In genomic region chr16:58421696-58422354, GRCm38 (mm10) we compare ENCODE assay signal across 9 mouse cellular contexts. TPM values are rescaled to one million over a fixed set of nuclear protein-coding genes. Genes with fewer than 3 reads are reported as not detected.
DNase-seq lines count a peak whose midpoint lies in the region; ATAC-seq and TF ChIP-seq lines count a peak whose summit lies in the region.
"Had no signal": no experiment of that assay in that cellular context is flagged by ENCODE, and none has a peak within 500 bp of the region (broad histone marks: within the 10 kb centered on the region; RNA-seq: fewer than 3 reads in every experiment).

No protein-coding gene starts in this region.

- TF ChIP-seq CTCF in heart, postnatal 0 days (IDR thresholded peaks at IDR 0.05; ENCODE audit: low read depth), result no peak
- TF ChIP-seq CTCF in thymus, adult 2 months (IDR thresholded peaks at IDR 0.05; ENCODE audit: borderline replicate concordance, control insufficient read depth, extremely low read depth, insufficient read depth, low read length, poor library complexity), result no peak

- ATAC-seq in heart, postnatal 0 days (ENCODE audit: insufficient read depth, low read depth), result peak; percentile 86

- no peak overlapping the region for H3K4me3 ChIP-seq in heart, postnatal 0 days (ENCODE audit: low read depth, low read length)
- no peak overlapping the region for H3K4me3 ChIP-seq in thymus, adult 2 months (ENCODE audit: control insufficient read depth, insufficient read depth, low read length)
- H3K4me3 ChIP-seq: embryonic facial prominence, embryonic 12.5 days had no signal

- 0 out of 2 replicates have a peak overlapping the region, but pooled peaks have one; percentile 3 for H3K4me2 ChIP-seq in heart, postnatal 0 days (ENCODE audit: low read depth, low read length)
- H3K4me2 ChIP-seq: embryonic facial prominence, embryonic 12.5 days had no signal

- DNase-seq in layer of hippocampus, adult 18-20 months (ENCODE audit: low spot score in 2 of 2), result peak; percentile 19 to 67
- DNase-seq in layer of hippocampus, adult 9-10 months (ENCODE audit: low spot score), result no peak
- DNase-seq in heart, postnatal 0 days (ENCODE audit: low spot score), result peak; percentile 76
- DNase-seq in layer of hippocampus, adult 9-11 months, result peak; percentile 58
- peak; percentile 58 to 67 for DNase-seq in right cerebral cortex, postnatal 10 days (ENCODE audit: low spot score in 2 of 2)
- no peak for DNase-seq in thymus, adult 2 months
- DNase-seq in adrenal gland, adult 8-10 months, result no peak
- DNase-seq in urinary bladder, adult 2 months (ENCODE audit: low spot score), result no peak

- H3K36me3 ChIP-seq in heart, postnatal 0 days (replicated peaks; ENCODE audit: control insufficient read depth, insufficient read depth, low read length), result no peaks in the 10 kb centered on the region
- H3K36me3 ChIP-seq in thymus, adult 2 months (ENCODE audit: control insufficient read depth, insufficient read depth, low read length), result no peaks in the 10 kb centered on the region
- H3K36me3 ChIP-seq: embryonic facial prominence, embryonic 12.5 days had no signal

- no peak overlapping the region for H3K9ac ChIP-seq in heart, postnatal 0 days (replicated peaks; ENCODE audit: low read depth, low read length)
- H3K9ac ChIP-seq: embryonic facial prominence, embryonic 12.5 days had no signal

- TF ChIP-seq POLR2A in thymus, adult 2 months (IDR thresholded peaks at IDR 0.05; ENCODE audit: control insufficient read depth, extremely low read depth, insufficient read depth, low read length, poor library complexity), result no peak

- no peak for TF ChIP-seq EP300 in heart, postnatal 0 days (IDR thresholded peaks at IDR 0.05; ENCODE audit: low read depth)

- no peaks in the 10 kb centered on the region for H3K9me3 ChIP-seq in heart, postnatal 0 days (replicated peaks; ENCODE audit: control insufficient read depth, low read length)
- H3K9me3 ChIP-seq: embryonic facial prominence, embryonic 12.5 days had no signal

- H3K27ac ChIP-seq in heart, postnatal 0 days (ENCODE audit: low read depth), result peak overlapping the region; percentile 67
- no peak overlapping the region for H3K27ac ChIP-seq in thymus, adult 2 months (ENCODE audit: control insufficient read depth, insufficient read depth, low read length)
- H3K27ac ChIP-seq: embryonic facial prominence, embryonic 12.5 days had no signal

- H3K27me3 ChIP-seq in heart, postnatal 0 days (ENCODE audit: control insufficient read depth, insufficient read depth, low read length), result no peaks in the 10 kb centered on the region
- no peaks in the 10 kb centered on the region for H3K27me3 ChIP-seq in thymus, adult 2 months (ENCODE audit: control insufficient read depth, insufficient read depth, low read length)
- H3K27me3 ChIP-seq: embryonic facial prominence, embryonic 12.5 days had no signal

- peaks cover 23% of the 10 kb centered on the region for H3K4me1 ChIP-seq in heart, postnatal 0 days (ENCODE audit: control insufficient read depth, insufficient read depth)
- no peaks in the 10 kb centered on the region for H3K4me1 ChIP-seq in thymus, adult 2 months (replicated peaks; ENCODE audit: control insufficient read depth, insufficient read depth, low read length)

- 19% methylated on average over 11 of the region's 11 CpGs for WGBS in heart, postnatal 0 days
- 77% methylated on average over 11 of the region's 11 CpGs for WGBS in thymus, adult 2 months

RNA-seq across cellular contexts. Expression of gene Dcbld2, which starts 13.6 kb away (rescaled TPM):
- total RNA-seq in layer of hippocampus, adult 18-20 months (2021), result 10 to 100 TPM; 11.3 to 14.0 TPM
- total RNA-seq in heart, postnatal 0 days (2014; rRNA removed; ENCODE audit: low replicate concordance), result 26.5 and 38.4 TPM in 2 replicates
- 3.9 and 4.1 TPM in 2 replicates for polyA plus RNA-seq in heart, postnatal 0 days (2015; fragmentation: Nextera tagmentation; extraction: Ambion mirVana)
- polyA plus RNA-seq in thymus, adult 2 months (2012; rRNA removed), result 2.8 and 3.4 TPM in 2 replicates
- total RNA-seq in adrenal gland, adult 8-10 months (2022), result 10 to 100 TPM in 3 of 4 experiments, 1 to 10 TPM in 1; 9.6 to 14.1 (median 11.4) TPM
- polyA plus RNA-seq in urinary bladder, adult 2 months (2012; rRNA removed), result 23.7 and 33.3 TPM in 2 replicates

Comparison
In these comparisons a context has a peak if more than half of its experiments do, and no peak if none do; other contexts are left out.
1. DNase-seq: peak in layer of hippocampus, adult 18-20 months (2 of 2), heart, postnatal 0 days (single experiment), layer of hippocampus, adult 9-11 months (single experiment) and right cerebral cortex, postnatal 10 days (2 of 2); none in layer of hippocampus, adult 9-10 months (single experiment), thymus, adult 2 months (single experiment), adrenal gland, adult 8-10 months (single experiment) and urinary bladder, adult 2 months (single experiment).